Mouse (Mus musculus): ENCODE measurements around the gene 4930415O20Rik. TPM values are rescaled to one million over a fixed set of nuclear protein-coding genes. Genes with fewer than 3 reads are reported as not detected.

The 4930415O20Rik gene
- polyA plus RNA-seq, 1 experiment: 5.1 TPM

- H3K4me1 ChIP-seq (ENCODE audit: control insufficient read depth, insufficient read depth, insufficient read length, low read length): peaks cover 16% of the 10 kb centered on the region; the same call in 1 of the 2 replicates
- H3K4me3 ChIP-seq (ENCODE audit: insufficient read depth, low read depth, low read length): peak overlapping the region; percentile 95
- peak overlapping the region; percentile 89 for H3K27ac ChIP-seq (replicated peaks; ENCODE audit: low read depth, low read length)
Observed at GRCm38 (mm10) chr15:98608058-98608783, 37.4 kb downstream of the 4930415O20Rik start.

DNA sequence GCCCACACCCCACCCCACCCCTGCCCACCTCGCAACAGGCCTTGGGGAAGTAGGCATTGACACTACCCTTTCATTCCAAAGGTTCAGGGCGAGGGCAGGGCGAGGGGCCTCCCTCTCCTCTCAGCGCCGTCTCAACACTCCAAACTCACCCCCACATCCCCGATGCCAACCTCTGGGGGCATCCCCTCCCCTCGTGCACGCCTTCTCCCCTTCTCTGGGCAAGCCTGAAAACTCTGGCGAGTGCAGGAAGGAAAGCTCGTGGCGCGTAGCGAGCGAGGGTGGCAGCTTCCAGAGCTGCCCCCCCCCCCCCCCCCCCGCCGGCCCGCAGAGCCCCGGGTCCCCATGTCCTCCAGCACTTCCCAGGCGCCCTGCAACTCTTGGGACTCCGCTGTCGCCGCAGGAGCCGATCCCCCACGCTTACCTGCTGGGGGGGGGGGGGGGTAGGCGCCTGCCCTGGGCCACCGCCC, 38.0 kb downstream of the 4930415O20Rik start:
- Histone ChIP-seq H3K27ac (replicated peaks; ENCODE audit: low read depth, low read length) (peak overlapping the region; percentile 89), H3K4me3 (ENCODE audit: insufficient read depth, low read depth, low read length) (peak overlapping the region; percentile 95), H3K4me1 (ENCODE audit: control insufficient read depth, insufficient read depth, insufficient read length, low read length) (peaks cover 13% of the 10 kb centered on the region; the same call in 1 of the 2 replicates)

DNA sequence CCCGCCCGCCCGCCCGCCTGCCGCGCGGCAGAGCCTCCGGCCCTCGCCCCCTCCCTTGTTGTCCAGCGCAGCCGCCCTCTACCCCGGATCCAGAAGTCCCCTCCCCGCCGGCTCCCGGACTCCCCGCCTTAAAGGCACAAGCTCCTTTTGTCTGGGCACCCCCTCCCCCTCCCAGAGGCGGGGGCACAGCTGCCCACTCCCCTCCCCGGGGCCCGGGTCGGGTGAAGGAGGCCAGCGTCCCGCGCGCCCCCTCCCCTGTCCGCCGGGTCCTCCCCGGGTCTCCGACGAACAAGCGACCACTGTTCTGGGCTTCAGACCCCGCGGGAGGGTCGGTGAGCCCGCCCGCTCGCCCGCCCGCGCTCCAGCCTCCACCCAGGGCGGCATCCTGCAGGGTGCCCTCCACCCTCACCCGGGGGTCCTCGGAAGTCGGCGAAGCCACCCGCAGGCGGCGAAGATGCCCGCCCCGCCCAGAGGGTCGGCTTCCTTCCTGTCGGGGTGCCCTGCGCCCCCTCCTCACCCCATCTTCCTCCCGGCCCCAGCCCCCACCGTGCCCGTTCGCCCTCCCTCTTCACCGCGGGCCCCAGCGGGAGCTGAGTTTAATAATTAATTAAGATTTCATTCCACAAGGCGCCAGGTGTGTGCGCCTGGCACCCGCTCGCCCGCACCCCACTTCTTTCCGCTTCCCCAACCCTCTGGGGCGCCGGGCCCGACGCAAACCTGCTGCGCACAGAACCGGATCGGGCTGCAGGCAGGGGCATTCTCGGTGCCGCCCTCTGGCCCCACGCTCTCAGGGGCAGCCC, 38.7 kb downstream of the 4930415O20Rik start, which contains the start of gene Adcy6:
Gene Adcy6 (minus strand): TSS at position 746 of the 800 bp plus-strand sequence.
- H3K27ac ChIP-seq (replicated peaks; ENCODE audit: low read depth, low read length): peak within 1 kb of the TSS; percentile 89
- peaks cover 8% of the 10 kb centered on the region; the same call in 1 of the 2 replicates for H3K4me1 ChIP-seq (ENCODE audit: control insufficient read depth, insufficient read depth, insufficient read length, low read length)
- H3K4me3 ChIP-seq (ENCODE audit: insufficient read depth, low read depth, low read length): peak within 1 kb of the TSS; percentile 95

GRCm38 (mm10) chr15:98610131-98610633, 39.4 kb downstream of the 4930415O20Rik start:
- Histone ChIP-seq H3K4me1 (ENCODE audit: control insufficient read depth, insufficient read depth, insufficient read length, low read length) (0 out of 2 replicates have a peak, but pooled peaks cover 8% of the 10 kb centered on the region), H3K4me3 (ENCODE audit: insufficient read depth, low read depth, low read length) (peak overlapping the region; percentile 95), H3K27ac (replicated peaks; ENCODE audit: low read depth, low read length) (no peak overlapping the region)

DNA sequence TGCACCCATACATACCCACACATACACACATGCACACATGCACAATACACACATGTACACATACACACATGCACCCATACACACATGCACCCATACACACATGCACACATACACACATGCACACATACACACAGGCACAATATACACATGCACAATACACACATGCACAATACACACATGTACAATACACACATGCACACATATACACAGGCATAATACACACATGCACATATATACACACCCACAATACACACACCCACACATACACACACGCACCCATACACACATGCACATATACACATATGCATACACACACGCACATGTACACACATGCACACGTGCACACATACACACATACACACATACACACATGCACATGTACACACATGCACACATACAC, 41.4 kb downstream of the 4930415O20Rik start:
- Histone ChIP-seq H3K27ac (replicated peaks; ENCODE audit: low read depth, low read length) (no peak overlapping the region), H3K4me3 (ENCODE audit: insufficient read depth, low read depth, low read length) (no peak overlapping the region), H3K4me1 (ENCODE audit: control insufficient read depth, insufficient read depth, insufficient read length, low read length) (no peaks in the 10 kb centered on the region)

- Histone ChIP-seq H3K27ac (replicated peaks; ENCODE audit: low read depth, low read length) (no peak overlapping the region), H3K4me3 (ENCODE audit: insufficient read depth, low read depth, low read length) (no peak overlapping the region), H3K4me1 (ENCODE audit: control insufficient read depth, insufficient read depth, insufficient read length, low read length) (no peaks in the 10 kb centered on the region)
Observed at GRCm38 (mm10) chr15:98614551-98614950, 43.7 kb downstream of the 4930415O20Rik start.

DNA sequence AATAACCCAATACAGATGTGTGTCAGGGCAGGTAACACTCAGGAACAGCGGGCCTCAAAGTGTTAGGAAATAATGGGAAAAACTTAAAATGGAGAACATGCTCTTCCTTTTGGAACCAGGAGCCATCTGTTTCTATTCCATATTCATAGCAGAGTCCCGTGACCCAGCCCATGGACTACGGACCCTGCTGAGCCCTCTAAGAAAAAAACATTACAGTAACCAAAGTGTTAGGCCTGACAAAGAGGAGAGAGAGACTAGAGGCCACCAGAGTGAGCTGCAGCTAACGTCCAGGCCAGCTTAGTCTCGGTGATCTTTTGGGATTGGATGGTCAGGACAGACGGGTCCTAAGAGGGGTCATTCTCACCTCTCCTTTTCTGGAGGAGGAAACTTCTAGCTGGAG, 44.2 kb downstream of the 4930415O20Rik start:
- no peak overlapping the region for H3K27ac ChIP-seq (replicated peaks; ENCODE audit: low read depth, low read length)

GRCm38 (mm10) chr15:98615751-98616150, 44.9 kb downstream of the 4930415O20Rik start:
- no peaks in the 10 kb centered on the region for H3K4me1 ChIP-seq (ENCODE audit: control insufficient read depth, insufficient read depth, insufficient read length, low read length)
- no peak overlapping the region for H3K27ac ChIP-seq (replicated peaks; ENCODE audit: low read depth, low read length)
- H3K4me3 ChIP-seq (ENCODE audit: insufficient read depth, low read depth, low read length): no peak overlapping the region

More for the DNA sequence above, 44.2 kb downstream of the 4930415O20Rik start:
- Histone ChIP-seq H3K4me1 (ENCODE audit: control insufficient read depth, insufficient read depth, insufficient read length, low read length) (no peaks in the 10 kb centered on the region), H3K4me3 (ENCODE audit: insufficient read depth, low read depth, low read length) (no peak overlapping the region)

DNA sequence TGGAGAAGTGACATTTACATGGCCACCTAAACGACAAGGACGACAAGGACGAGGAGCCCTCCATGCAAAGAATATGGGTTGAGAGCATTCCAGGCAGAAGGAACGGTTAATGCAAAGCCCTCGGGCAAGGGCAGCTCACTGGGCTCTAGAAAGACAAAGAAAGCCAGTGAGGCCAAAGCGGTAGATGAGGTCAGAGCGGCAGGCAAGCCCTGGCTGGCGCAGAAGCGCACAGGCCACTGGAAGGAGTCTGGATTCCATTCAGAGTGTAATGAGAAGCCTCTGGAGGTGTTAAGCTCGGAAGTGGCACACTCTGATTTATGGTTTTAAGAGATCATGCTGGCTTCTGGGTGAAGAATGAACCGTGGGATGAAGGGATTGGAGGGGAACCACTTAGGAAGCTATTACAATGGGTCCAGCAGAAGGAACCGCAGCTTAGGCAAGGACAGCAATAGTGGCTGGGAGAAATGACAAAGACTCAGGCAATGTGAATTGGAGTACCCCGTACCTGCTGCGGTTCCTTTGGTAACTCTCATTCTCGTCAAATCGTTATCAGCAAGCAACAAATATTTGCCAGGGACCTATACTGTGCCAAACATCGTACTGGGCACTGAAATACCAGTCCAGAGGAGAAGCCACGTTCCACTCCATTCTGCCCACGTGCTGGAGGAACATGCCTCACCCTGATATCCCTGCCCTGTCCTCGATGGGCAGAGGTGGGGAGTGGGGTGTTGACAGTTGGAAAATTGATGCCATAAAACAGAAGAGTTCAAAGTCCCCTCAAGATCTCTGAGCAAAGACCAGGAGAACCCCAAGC, 45.8 kb downstream of the 4930415O20Rik start:
- no peak overlapping the region for H3K4me3 ChIP-seq (ENCODE audit: insufficient read depth, low read depth, low read length)
- H3K4me1 ChIP-seq (ENCODE audit: control insufficient read depth, insufficient read depth, insufficient read length, low read length): no peaks in the 10 kb centered on the region
- H3K27ac ChIP-seq (replicated peaks; ENCODE audit: low read depth, low read length): no peak overlapping the region

DNA sequence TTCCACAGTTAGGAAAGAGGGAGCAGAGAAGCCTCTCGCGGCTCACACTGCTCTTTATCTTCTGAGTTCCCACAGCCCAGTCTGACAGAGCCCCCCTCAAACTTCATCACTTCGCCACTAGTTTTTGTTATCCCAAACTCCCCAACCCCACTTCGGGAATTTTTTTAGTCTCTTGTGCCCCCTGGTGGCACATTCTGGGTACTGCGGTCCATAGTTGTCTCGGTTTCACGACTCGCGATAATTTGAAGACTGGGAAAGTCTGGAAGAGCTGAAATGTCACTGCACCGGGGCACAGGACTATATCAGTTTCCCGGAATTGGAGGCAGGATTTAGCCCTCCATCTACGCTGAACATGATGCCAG, 46.4 kb downstream of the 4930415O20Rik start:
- Histone ChIP-seq H3K4me1 (ENCODE audit: control insufficient read depth, insufficient read depth, insufficient read length, low read length) (no peaks in the 10 kb centered on the region), H3K4me3 (ENCODE audit: insufficient read depth, low read depth, low read length) (no peak overlapping the region), H3K27ac (replicated peaks; ENCODE audit: low read depth, low read length) (no peak overlapping the region)

GRCm38 (mm10) chr15:98622199-98622598, 51.4 kb downstream of the 4930415O20Rik start:
- Histone ChIP-seq H3K27ac (replicated peaks; ENCODE audit: low read depth, low read length) (no peak overlapping the region), H3K4me1 (ENCODE audit: control insufficient read depth, insufficient read depth, insufficient read length, low read length) (no peaks in the 10 kb centered on the region), H3K4me3 (ENCODE audit: insufficient read depth, low read depth, low read length) (no peak overlapping the region)

GRCm38 (mm10) chr15:98622721-98623120, 51.9 kb downstream of the 4930415O20Rik start:
- H3K4me3 ChIP-seq (ENCODE audit: insufficient read depth, low read depth, low read length): no peak overlapping the region

GRCm38 (mm10) chr15:98623361-98623821, 52.6 kb downstream of the 4930415O20Rik start:
- Histone ChIP-seq H3K4me1 (ENCODE audit: control insufficient read depth, insufficient read depth, insufficient read length, low read length) (no peaks in the 10 kb centered on the region), H3K4me3 (ENCODE audit: insufficient read depth, low read depth, low read length) (no peak overlapping the region), H3K27ac (replicated peaks; ENCODE audit: low read depth, low read length) (no peak overlapping the region)

More at GRCm38 (mm10) chr15:98622721-98623120, 51.9 kb downstream of the 4930415O20Rik start:
- Histone ChIP-seq H3K4me1 (ENCODE audit: control insufficient read depth, insufficient read depth, insufficient read length, low read length) (no peaks in the 10 kb centered on the region), H3K27ac (replicated peaks; ENCODE audit: low read depth, low read length) (no peak overlapping the region)

GRCm38 (mm10) chr15:98626078-98626477, 55.3 kb downstream of the 4930415O20Rik start:
- Histone ChIP-seq H3K4me3 (ENCODE audit: insufficient read depth, low read depth, low read length) (no peak overlapping the region), H3K27ac (replicated peaks; ENCODE audit: low read depth, low read length) (no peak overlapping the region), H3K4me1 (ENCODE audit: control insufficient read depth, insufficient read depth, insufficient read length, low read length) (no peaks in the 10 kb centered on the region)

Data from brown adipose tissue, adult 24 weeks (tissue).